Mouse (Mus musculus) cerebral cortex, adult 2 months (tissue): ENCODE results near the gene Sgpp1.

Experiments
- WGBS: fragments of 180-500 bp; shearing (Covaris S2); methylation state at CpG from one replicate; pipeline ENCODE4 v1.1.7; 2018; 5-methylcytosine and 5-hydroxymethylcytosine counted together

Gene Sgpp1

DNA sequence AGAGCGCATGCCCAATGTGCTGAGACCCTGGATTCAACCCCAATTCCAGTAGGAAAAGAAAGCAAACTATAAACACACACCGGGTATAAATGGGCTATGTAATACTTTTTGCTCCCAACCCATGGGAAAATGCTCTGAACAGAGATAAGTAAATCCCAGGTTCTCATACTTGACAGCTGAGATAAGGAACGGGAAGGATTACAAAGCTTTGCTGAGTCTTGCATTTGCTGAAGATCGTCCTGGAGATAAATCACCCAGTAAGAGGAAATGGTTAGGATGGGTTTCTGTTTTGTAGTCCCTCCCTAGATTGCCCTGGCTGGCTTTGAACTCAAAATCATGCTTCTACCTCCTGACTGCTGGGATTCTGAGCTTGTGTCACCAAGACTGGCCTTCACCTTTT lies 48.2 kb downstream of the Sgpp1 start:
- 75% methylated on average over 4 of the region's 4 CpGs for WGBS

DNA sequence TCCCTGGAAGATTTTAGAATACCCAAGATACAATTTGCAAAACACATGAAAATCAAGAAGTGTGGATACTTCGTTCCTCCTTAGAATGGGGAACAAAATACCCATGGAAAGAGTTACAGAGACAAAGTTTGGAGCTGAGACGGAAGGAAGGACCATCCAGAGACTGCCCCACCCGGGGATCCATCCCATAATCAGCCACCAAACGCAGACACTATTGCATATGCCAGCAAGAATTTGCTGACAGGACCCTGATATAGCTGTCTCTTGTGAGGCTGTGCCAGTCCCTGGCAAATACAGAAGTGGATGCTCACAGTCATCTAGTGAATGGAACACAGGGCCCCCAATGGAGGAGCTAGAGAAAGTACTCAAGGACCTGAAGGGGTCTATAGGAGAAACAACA lies 51.5 kb downstream of the Sgpp1 start:
- whole genome bisulfite sequencing: 79% methylated on average over 4 of the region's 4 CpGs

DNA sequence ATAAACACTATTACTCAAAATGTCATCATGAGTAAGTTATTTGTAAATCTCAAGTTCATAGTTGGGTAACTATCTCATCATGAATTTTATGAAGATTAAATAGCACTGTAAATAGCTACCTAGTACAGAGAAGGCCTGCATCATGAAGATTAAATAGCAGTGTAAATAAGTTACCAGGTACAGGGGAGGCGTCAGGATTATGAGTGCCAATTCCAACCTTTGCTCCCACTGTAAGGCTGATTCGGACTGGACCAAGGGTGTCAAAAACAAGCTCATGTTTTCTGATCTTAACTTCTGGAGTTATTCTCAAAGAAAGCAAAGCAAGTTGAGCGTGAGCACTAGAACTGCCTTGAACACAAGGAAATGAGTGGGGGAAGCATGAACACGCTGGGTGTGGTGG lies 51.9 kb downstream of the Sgpp1 start:
- WGBS: 92% methylated on average over 4 of the region's 4 CpGs

DNA sequence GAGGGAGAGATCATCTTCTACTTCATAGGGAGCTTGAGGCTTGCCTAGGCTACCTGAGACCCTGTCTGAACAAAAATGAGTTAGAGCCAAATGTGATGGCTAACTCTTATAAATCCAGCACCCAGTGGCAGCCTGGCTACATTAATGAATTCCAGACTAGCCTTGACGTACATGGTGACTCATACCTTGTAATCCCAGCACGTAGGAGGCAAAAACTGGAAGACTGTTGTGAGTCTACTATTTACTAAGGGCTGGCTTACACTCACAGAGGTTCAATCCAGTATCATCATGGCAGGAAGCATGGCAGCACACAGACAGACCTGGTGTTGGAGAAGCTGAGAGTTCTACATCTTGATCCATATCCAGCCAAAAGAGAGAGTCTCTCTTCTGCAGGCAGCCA lies 52.7 kb downstream of the Sgpp1 start:
- WGBS: 51% methylated on average over 2 of the region's 2 CpGs

DNA sequence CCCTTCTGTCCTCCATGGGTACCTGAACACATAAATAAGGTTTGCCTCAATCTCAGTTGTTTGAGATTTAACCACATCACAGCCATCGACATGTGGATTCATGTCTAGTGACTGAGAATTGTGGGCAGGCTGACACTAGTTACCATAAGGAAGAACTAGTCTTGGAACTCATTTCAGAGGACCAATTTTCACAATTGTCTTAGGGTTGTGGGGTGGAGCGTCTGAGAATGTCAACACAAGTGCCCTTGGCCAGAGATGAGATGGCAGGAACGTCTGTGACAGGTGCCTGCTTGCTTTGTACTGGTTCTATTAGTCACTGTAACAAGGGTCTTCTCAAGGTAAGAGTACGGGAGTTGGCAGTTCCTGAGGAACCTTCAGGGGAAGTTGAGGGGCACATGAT lies 54.4 kb downstream of the Sgpp1 start:
- 81% methylated on average over 4 of the region's 4 CpGs for WGBS

DNA sequence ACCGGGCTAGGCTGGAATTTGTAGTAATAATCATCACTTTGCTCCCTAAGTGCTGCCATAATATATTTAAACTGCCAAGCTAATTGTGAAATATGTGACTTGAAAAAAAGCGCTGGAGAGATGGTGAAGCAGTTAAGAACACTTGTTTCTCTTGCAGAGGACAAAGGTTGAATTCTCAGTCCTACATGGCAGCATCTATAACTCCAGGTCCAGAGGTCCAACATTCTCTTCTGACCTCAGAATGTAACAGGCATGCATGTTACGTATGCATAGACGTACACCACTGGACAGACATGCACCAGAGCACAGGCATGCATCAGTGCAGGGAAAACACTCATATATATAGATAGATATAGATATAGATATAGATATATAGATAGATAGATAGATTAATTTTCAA lies 57.1 kb downstream of the Sgpp1 start:
- WGBS: 96% methylated on average over 4 of the region's 4 CpGs

DNA sequence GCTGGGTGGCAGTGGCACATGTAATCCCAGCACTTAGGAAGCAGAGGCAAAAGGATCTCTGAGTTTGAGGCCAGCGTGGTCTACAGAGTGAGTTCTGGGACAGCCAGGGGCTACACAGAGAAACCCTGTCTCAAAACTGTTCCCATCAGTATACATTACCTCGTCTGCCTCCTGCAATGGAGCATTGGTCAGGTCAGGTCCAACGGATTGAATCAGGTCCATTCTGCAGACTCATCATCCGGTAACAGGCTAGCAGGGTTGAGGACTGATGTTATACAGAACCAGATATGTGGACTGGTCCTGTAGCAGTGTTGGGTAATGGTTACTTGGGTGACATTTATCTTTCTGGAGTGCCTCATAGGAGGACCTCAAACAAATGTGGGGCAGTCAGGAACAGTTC lies 62.9 kb downstream of the Sgpp1 start:
- WGBS: 95% methylated on average over 4 of the region's 4 CpGs

DNA sequence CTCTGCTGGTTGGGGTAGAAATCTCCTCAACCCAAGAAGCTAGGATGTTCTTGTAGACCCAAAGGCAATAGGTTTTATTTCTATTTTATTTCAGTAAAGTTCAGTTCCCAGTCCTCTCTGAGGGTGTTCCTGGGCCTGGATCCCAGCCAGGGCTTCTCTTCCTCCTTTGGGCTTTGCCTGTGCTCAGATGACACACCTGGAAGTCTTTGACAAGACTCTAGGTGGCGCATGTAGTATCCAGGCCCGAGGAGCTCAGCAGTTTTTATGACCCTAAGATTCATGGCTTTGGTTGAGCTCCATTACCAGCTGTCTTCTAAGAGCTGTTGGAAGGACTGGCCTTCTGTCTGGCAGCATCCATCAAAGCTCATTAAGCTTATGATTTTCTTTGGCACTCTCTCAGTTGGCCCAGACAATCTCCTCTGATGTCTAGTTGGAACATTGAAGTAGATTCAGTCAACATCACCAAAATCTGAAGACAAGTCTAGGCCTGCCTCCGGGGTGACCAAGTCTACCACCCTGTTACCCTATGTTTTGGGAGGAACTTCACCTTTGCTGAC lies 63.7 kb downstream of the Sgpp1 start:
- WGBS: 93% methylated on average over 3 of the region's 3 CpGs

DNA sequence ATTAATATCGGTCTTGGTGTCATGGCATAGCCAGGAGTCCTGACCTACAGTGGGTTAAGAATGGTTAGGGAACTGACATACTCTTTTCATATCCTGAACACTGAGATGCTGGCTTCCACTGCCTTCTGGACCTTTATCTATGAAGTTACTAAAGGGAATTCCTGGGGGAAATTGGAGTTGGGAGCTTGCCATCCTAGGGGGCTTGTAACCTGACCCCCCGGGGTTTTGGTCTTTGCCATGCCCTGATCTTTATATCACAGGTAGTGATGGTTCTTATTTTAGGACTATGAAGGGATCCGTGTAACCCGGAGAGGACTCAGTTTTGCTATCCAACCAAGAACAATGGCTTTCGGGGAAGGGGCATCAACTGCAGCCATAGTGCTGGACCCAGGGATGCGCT lies 64.9 kb downstream of the Sgpp1 start:
- WGBS: 92% methylated on average over 6 of the region's 6 CpGs

DNA sequence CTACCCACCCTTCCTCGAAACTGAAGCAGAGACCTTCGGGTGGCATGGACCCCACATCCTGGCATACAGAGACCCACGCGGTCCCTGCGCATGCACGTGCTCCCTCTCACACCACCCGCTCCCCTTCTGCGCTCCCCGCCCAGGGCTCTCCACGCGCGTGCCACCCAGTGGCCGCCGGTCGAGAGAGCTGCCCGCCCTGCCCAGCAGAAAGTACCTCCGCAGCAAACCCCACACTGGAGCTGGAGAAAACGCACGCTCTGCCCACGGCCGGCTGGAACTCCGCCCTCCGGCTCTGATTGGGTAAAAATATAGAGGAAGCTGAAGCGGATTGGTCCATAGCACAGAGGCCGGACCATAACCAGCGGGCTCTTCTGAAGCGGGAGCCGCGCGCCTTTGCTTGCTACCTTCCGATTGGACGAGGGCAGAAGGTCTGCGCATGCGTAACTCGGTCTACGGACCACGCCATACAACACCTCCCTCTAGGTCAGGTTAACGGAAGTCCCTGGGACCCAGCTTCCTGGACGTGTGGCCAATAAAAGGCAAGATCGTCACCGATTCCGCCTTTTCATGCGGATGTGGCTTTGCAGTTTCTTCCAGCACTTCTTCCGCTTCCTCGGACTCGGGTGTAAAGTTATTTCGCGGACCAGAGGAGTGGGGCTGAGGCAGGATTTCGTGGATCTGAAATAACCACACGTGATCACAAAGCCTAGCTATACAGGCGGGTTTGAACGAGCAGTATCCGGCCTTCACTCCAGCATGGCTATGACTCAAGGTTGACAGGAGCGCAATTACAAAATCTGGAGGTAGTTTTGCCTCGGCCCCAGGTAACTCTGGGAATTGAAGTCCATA lies 66.0 kb downstream of the Sgpp1 start, which contains the start of gene Wdr89:
Gene Wdr89 (minus strand): TSS at position 280 of the 849 bp plus-strand sequence.
- WGBS: under 1% methylated on average over 55 of the region's 55 CpGs

DNA sequence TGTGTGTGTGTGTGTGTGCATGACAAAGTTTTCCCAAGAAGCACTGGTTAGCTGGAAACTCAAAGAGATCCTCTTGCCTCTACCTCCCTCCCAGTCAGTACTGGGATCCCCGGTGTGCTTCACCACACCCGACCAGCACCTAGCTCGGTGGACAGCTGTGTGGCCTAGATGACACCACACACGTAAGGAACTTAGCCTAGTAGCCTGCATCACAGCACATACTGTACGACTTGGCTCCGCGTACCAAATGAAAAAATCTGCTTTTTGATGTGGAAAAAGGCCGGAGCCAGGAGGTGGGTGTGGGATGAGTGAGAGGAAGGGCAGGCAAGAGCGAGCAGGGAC lies 66.6 kb downstream of the Sgpp1 start:
- WGBS: under 1% methylated on average over 9 of the region's 9 CpGs

DNA sequence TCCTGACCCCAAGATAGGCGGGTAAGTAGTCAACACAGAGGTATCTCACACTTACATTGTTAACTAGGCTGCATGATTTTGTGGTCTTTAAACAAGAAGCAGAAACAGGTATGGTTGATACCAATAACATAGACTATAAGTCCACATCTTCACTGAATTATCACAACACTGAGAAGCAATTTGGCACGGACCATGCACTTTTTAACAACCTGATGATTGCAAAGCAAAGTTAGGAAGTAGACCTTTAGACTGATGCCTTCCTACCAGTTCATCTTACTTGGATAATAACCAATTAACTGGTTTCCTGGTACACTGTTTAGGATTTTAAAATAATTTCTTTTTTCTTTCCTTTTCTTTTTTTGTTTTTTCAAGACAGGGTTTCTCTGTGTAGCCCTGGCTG lies 67.3 kb downstream of the Sgpp1 start:
- WGBS: 95% methylated on average over 2 of the region's 2 CpGs

DNA sequence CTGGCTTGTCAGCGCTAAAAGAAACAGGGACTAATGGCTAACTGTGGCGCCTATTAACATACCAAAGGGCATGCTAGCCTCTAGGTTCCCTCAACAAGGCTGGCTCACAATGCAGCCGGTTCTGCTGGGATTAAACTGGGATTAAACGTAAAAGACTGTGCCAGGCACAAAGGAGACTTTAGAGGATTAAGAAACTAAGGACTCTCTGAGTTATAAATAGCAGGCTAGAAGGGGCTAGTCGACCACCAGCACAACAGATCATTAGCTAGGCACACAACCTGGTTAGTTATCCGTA lies 71.1 kb downstream of the Sgpp1 start:
- 52% methylated on average over 6 of the region's 6 CpGs for WGBS
